Comparison of ENCODE assay signal across 15 mouse cellular contexts in genomic region chr17:69421592-69421991, GRCm38 (mm10). TPM values are rescaled to one million over a fixed set of nuclear protein-coding genes. Genes with fewer than 3 reads are reported as not detected.
DNase-seq lines count a peak whose midpoint lies in the region; ATAC-seq and TF ChIP-seq lines count a peak whose summit lies in the region.
"Had no signal": no experiment of that assay in that cellular context is flagged by ENCODE, and none has a peak within 500 bp of the region (broad histone marks: within the 10 kb centered on the region; RNA-seq: fewer than 3 reads in every experiment).

No protein-coding gene starts in this region.

- peak; percentile 64 for DNase-seq in heart, postnatal 0 days (ENCODE audit: low spot score)
- DNase-seq in 3T3-L1 (ENCODE audit: low read depth, low spot score) (peak; percentile 69), MEL (ENCODE audit: low read depth, low spot score) (peak; percentile 38)
- no peak for DNase-seq in urinary bladder, postnatal 4 days (ENCODE audit: low spot score in 2 of 2)
- no peak for DNase-seq in cerebellum, adult 9-10 months
- DNase-seq in spleen, adult 18-20 months, result no peak
- DNase-seq: gastrocnemius, postnatal 10 days; heart, postnatal 4 days; left cerebral cortex, postnatal 4 days; lung, postnatal 4 days; right cerebral cortex, postnatal 4 days had no signal

- peaks cover 13% of the 10 kb centered on the region for H3K79me2 ChIP-seq in MEL (ENCODE audit: control insufficient read depth, insufficient read depth, low read length, poor library complexity)

- ATAC-seq in heart, postnatal 0 days (ENCODE audit: insufficient read depth, low read depth), result no peak
- ATAC-seq in heart, embryonic 12.5 days (ENCODE audit: insufficient number of reproducible peaks, low FRiP score), result no peak

- no peak for TF ChIP-seq CTCF in heart, postnatal 0 days (IDR thresholded peaks at IDR 0.05; ENCODE audit: low read depth)
- no peak for TF ChIP-seq CTCF in MEL (IDR thresholded peaks at IDR 0.05 in 2 of 3, conservative IDR thresholded peaks at IDR 0.05 in 1 of 3; ENCODE audit: control insufficient read depth in 1 of 3, insufficient read depth in 1 of 3, low read depth in 2 of 3, low read length in 3 of 3, poor library complexity in 1 of 3, severe bottlenecking in 1 of 3)
- TF ChIP-seq CTCF in embryonic fibroblast, embryonic 13.5 days (IDR thresholded peaks at IDR 0.05; ENCODE audit: borderline replicate concordance, insufficient read depth, low read length), result no peak

- no peaks in the 10 kb centered on the region for H3K9me3 ChIP-seq in heart, postnatal 0 days (replicated peaks; ENCODE audit: control insufficient read depth, low read length)
- H3K9me3 ChIP-seq in heart, embryonic 12.5 days (replicated peaks), result no peaks in the 10 kb centered on the region
- no peaks in the 10 kb centered on the region for H3K9me3 ChIP-seq in MEL (replicated peaks; ENCODE audit: insufficient read depth, low read length)
- H3K9me3 ChIP-seq: embryonic facial prominence, embryonic 15.5 days had no signal

- H3K36me3 ChIP-seq in heart, postnatal 0 days (replicated peaks; ENCODE audit: control insufficient read depth, insufficient read depth, low read length), result no peaks in the 10 kb centered on the region
- H3K36me3 ChIP-seq in heart, embryonic 12.5 days, result no peaks in the 10 kb centered on the region
- H3K36me3 ChIP-seq in MEL (ENCODE audit: control insufficient read depth in 1 of 2, insufficient read depth in 2 of 2, low read length in 2 of 2), result peaks cover 0 to 8% of the 10 kb centered on the region in 2 experiments; a peak in 2 of 4 replicates
- H3K36me3 ChIP-seq: embryonic facial prominence, embryonic 15.5 days had no signal

- TF ChIP-seq RAD21 in MEL (IDR thresholded peaks at IDR 0.05; ENCODE audit: low read depth, low read length), result no peak

- no peaks in the 10 kb centered on the region for H3K27me3 ChIP-seq in heart, postnatal 0 days (ENCODE audit: control insufficient read depth, insufficient read depth, low read length)
- H3K27me3 ChIP-seq in heart, embryonic 12.5 days (replicated peaks), result no peaks in the 10 kb centered on the region
- H3K27me3 ChIP-seq in MEL (ENCODE audit: control insufficient read depth in 1 of 2, insufficient read depth in 2 of 2, low read length in 2 of 2), result no peaks in the 10 kb centered on the region
- H3K27me3 ChIP-seq: embryonic facial prominence, embryonic 15.5 days had no signal

- no peaks in the 10 kb centered on the region for H3K4me1 ChIP-seq in heart, postnatal 0 days (ENCODE audit: control insufficient read depth, insufficient read depth)
- no peaks in the 10 kb centered on the region for H3K4me1 ChIP-seq in heart, embryonic 12.5 days (replicated peaks)
- peaks cover 0 to 3% of the 10 kb centered on the region in 2 experiments; a peak in 2 of 4 replicates for H3K4me1 ChIP-seq in MEL (ENCODE audit: control insufficient read depth in 1 of 2, insufficient read depth in 2 of 2, low read length in 2 of 2)
- no peaks in the 10 kb centered on the region for H3K4me1 ChIP-seq in embryonic fibroblast, embryonic 13.5 days (ENCODE audit: control insufficient read depth, insufficient read depth, low read length)

- H3K4me3 ChIP-seq in heart, postnatal 0 days (ENCODE audit: low read depth, low read length), result no peak overlapping the region
- no peak overlapping the region for H3K4me3 ChIP-seq in heart, embryonic 12.5 days
- H3K4me3 ChIP-seq in MEL (ENCODE audit: control insufficient read depth in 1 of 2, insufficient read depth in 1 of 2, low read depth in 2 of 2, low read length in 2 of 2), result no peak overlapping the region
- H3K4me3 ChIP-seq in embryonic fibroblast, embryonic 13.5 days (ENCODE audit: insufficient read depth, low read length), result no peak overlapping the region
- H3K4me3 ChIP-seq: embryonic facial prominence, embryonic 15.5 days had no signal

- no peak for TF ChIP-seq POLR2A in MEL (IDR thresholded peaks at IDR 0.05; ENCODE audit: control insufficient read depth in 1 of 2, insufficient read depth in 1 of 2, low read depth in 1 of 2, low read length in 2 of 2, poor library complexity in 1 of 2)
- TF ChIP-seq POLR2A in embryonic fibroblast, embryonic 13.5 days (IDR thresholded peaks at IDR 0.05; ENCODE audit: low read depth, low read length), result no peak

- no peak overlapping the region for H3K9ac ChIP-seq in heart, postnatal 0 days (replicated peaks; ENCODE audit: low read depth, low read length)
- no peak overlapping the region for H3K9ac ChIP-seq in heart, embryonic 12.5 days
- no peak overlapping the region for H3K9ac ChIP-seq in MEL (ENCODE audit: control insufficient read depth, low read depth, low read length, poor library complexity, severe bottlenecking)
- H3K9ac ChIP-seq: embryonic facial prominence, embryonic 15.5 days had no signal

- H3K4me2 ChIP-seq in heart, postnatal 0 days (ENCODE audit: low read depth, low read length), result no peak overlapping the region
- H3K4me2 ChIP-seq in heart, embryonic 12.5 days, result no peak overlapping the region
- H3K4me2 ChIP-seq: embryonic facial prominence, embryonic 15.5 days had no signal

- 15% methylated on average over 1 of the region's 1 CpGs for WGBS in heart, postnatal 0 days
- WGBS in heart, embryonic 12.5 days, result 4% methylated on average over 1 of the region's 1 CpGs

- no peak overlapping the region for H3K27ac ChIP-seq in heart, postnatal 0 days (ENCODE audit: low read depth)
- no peak overlapping the region for H3K27ac ChIP-seq in heart, embryonic 12.5 days (ENCODE audit: poor library complexity, severe bottlenecking)
- H3K27ac ChIP-seq in MEL (ENCODE audit: control insufficient read depth, low read depth, low read length), result no peak overlapping the region
- peak overlapping the region; percentile 51 for H3K27ac ChIP-seq in embryonic fibroblast, embryonic 13.5 days (ENCODE audit: insufficient read depth, low read length)
- H3K27ac ChIP-seq: embryonic facial prominence, embryonic 15.5 days had no signal

- TF ChIP-seq EP300 in heart, postnatal 0 days (IDR thresholded peaks at IDR 0.05; ENCODE audit: low read depth), result no peak
- no peak for TF ChIP-seq EP300 in MEL (IDR thresholded peaks at IDR 0.05; ENCODE audit: low read depth in 1 of 2, low read length in 2 of 2)

TF ChIP-seq in MEL, 35 proteins besides CTCF, POLR2A, EP300 and RAD21:
- TF ChIP-seq MXI1 (IDR thresholded peaks at IDR 0.05; ENCODE audit: low read depth, low read length), result peak; percentile 98
- TF ChIP-seq POLR2AphosphoS5 (IDR thresholded peaks at IDR 0.05; ENCODE audit: borderline replicate concordance, low read depth, low read length), result no peak

RNA-seq across cellular contexts. Expression of gene Akain1, which starts 17.5 kb away (rescaled TPM):
- total RNA-seq in heart, postnatal 0 days (2014; rRNA removed; ENCODE audit: low replicate concordance), result 0.08 TPM in 1 of 2 replicates, not detected in the other
- 0.04 TPM in 1 of 2 replicates, not detected in the other for polyA plus RNA-seq in heart, postnatal 0 days (2015; fragmentation: Nextera tagmentation; extraction: Ambion mirVana)
- not detected in 2 replicates for polyA plus RNA-seq in heart, embryonic 12.5 days (2016; fragmentation: Nextera tagmentation; extraction: Ambion mirVana)
- not detected in 2 replicates for total RNA-seq in MEL (2012; rRNA removed)
- not detected for polyA plus RNA-seq in MEL (2012; ENCODE audit: insufficient read depth in 1 of 2, insufficient read length in 2 of 2, low read depth in 1 of 2, low replicate concordance in 2 of 2, missing spikeins in 1 of 2)
- not detected in 2 replicates for polyA plus RNA-seq in embryonic fibroblast, embryonic 13.5 days (2011; ENCODE audit: insufficient read length, low read depth, missing spikeins)
- total RNA-seq: gastrocnemius, postnatal 10 days had no signal
- polyA plus RNA-seq: embryonic facial prominence, embryonic 15.5 days; large intestine, adult 2 months had no signal

RNA-seq across cellular contexts. Expression of gene Zbtb14, which starts 38.7 kb away (rescaled TPM):
- total RNA-seq in heart, postnatal 0 days (2014; rRNA removed; ENCODE audit: low replicate concordance), result 6.0 and 8.4 TPM in 2 replicates
- polyA plus RNA-seq in heart, postnatal 0 days (2015; fragmentation: Nextera tagmentation; extraction: Ambion mirVana), result 8.8 and 10.4 TPM in 2 replicates
- polyA plus RNA-seq in heart, embryonic 12.5 days (2016; fragmentation: Nextera tagmentation; extraction: Ambion mirVana), result 15.9 and 16.5 TPM in 2 replicates
- 8.7 and 9.0 TPM in 2 replicates for total RNA-seq in MEL (2012; rRNA removed)
- 10 to 100 TPM in 1 of 2 experiments, not detected in 1; 11.9 TPM for polyA plus RNA-seq in MEL (2012; ENCODE audit: insufficient read depth in 1 of 2, insufficient read length in 2 of 2, low read depth in 1 of 2, low replicate concordance in 2 of 2, missing spikeins in 1 of 2)
- 11.5 and 13.0 TPM in 2 replicates for polyA plus RNA-seq in embryonic fibroblast, embryonic 13.5 days (2011; ENCODE audit: insufficient read length, low read depth, missing spikeins)

Comparison
In these comparisons a context has a peak if more than half of its experiments do, and no peak if none do; other contexts are left out.
1. DNase-seq: peak in heart, postnatal 0 days (single experiment), 3T3-L1 (single experiment) and MEL (single experiment); none in urinary bladder, postnatal 4 days (0 of 2), cerebellum, adult 9-10 months (single experiment) and spleen, adult 18-20 months (0 of 2).